Mouse (Mus musculus) left cerebral cortex, adult 9 months (tissue): Measurements from ENCODE around the gene Prtg.

Experiments used
- DNase-seq, 2 experiments: peaks; one replicate each; pipeline ENCODE4 v3.0.0; 2022; ENCODE audit warnings: low spot score in 2 of 2

Gene Prtg

GRCm38 (mm10) chr9:72861235-72861634, 54.6 kb downstream of the Prtg start:
- DNase-seq: no peak

GRCm38 (mm10) chr9:72862186-72862585, 55.5 kb downstream of the Prtg start:
- no peak for DNase-seq

- DNase-seq: no peak
Measured at GRCm38 (mm10) chr9:72862955-72863354, 56.3 kb downstream of the Prtg start.

- no peak for DNase-seq
Measured at GRCm38 (mm10) chr9:72863773-72864172, 57.1 kb downstream of the Prtg start.

- no peak for DNase-seq
Measured at GRCm38 (mm10) chr9:72867434-72867833, 60.8 kb downstream of the Prtg start.

GRCm38 (mm10) chr9:72868774-72869173, 62.1 kb downstream of the Prtg start:
- no peak for DNase-seq

- no peak for DNase-seq
Measured at GRCm38 (mm10) chr9:72871506-72872297, 65.0 kb downstream of the Prtg start.

- no peak for DNase-seq
Measured at GRCm38 (mm10) chr9:72872298-72873130, 65.8 kb downstream of the Prtg start.

- DNase-seq: no peak
Measured at GRCm38 (mm10) chr9:72875878-72876277, 69.2 kb downstream of the Prtg start.

- no peak for DNase-seq
Measured at GRCm38 (mm10) chr9:72877905-72878304, 71.2 kb downstream of the Prtg start.

GRCm38 (mm10) chr9:72878656-72879055, 72.0 kb downstream of the Prtg start:
- no peak for DNase-seq

GRCm38 (mm10) chr9:72879601-72880000, 72.9 kb downstream of the Prtg start:
- DNase-seq: no peak

GRCm38 (mm10) chr9:72880225-72880960, 73.7 kb downstream of the Prtg start:
- no peak for DNase-seq

- DNase-seq: peak in 1 of 2 experiments; percentile 50
Measured at GRCm38 (mm10) chr9:72881026-72881768, 74.5 kb downstream of the Prtg start.

GRCm38 (mm10) chr9:72883940-72884339, 77.3 kb downstream of the Prtg start:
- peak in 1 of 2 experiments; percentile 60 for DNase-seq

- DNase-seq: peak in 1 of 2 experiments; percentile 30
Measured at GRCm38 (mm10) chr9:72889777-72890176, 83.1 kb downstream of the Prtg start.

- DNase-seq: no peak
Measured at GRCm38 (mm10) chr9:72890499-72891085, 83.9 kb downstream of the Prtg start.

- DNase-seq: no peak
Measured at GRCm38 (mm10) chr9:72892761-72893160, 86.1 kb downstream of the Prtg start.

- DNase-seq: no peak
Measured at GRCm38 (mm10) chr9:72894796-72895352, 88.2 kb downstream of the Prtg start.

- DNase-seq: no peak
Measured at GRCm38 (mm10) chr9:72902057-72902456, 95.4 kb downstream of the Prtg start.

- no peak for DNase-seq
Measured at GRCm38 (mm10) chr9:72902611-72903010, 95.9 kb downstream of the Prtg start.
